Mouse (Mus musculus) embryo, embryonic 11.5 days (tissue): ENCODE measurements around the gene Zdhhc21.

Source experiments
- DNase-seq: peaks from one replicate; pipeline ENCODE4 v3.0.0-alpha.2; 2012; ENCODE audit warnings: low read depth, low spot score

Zdhhc21 gene

DNA sequence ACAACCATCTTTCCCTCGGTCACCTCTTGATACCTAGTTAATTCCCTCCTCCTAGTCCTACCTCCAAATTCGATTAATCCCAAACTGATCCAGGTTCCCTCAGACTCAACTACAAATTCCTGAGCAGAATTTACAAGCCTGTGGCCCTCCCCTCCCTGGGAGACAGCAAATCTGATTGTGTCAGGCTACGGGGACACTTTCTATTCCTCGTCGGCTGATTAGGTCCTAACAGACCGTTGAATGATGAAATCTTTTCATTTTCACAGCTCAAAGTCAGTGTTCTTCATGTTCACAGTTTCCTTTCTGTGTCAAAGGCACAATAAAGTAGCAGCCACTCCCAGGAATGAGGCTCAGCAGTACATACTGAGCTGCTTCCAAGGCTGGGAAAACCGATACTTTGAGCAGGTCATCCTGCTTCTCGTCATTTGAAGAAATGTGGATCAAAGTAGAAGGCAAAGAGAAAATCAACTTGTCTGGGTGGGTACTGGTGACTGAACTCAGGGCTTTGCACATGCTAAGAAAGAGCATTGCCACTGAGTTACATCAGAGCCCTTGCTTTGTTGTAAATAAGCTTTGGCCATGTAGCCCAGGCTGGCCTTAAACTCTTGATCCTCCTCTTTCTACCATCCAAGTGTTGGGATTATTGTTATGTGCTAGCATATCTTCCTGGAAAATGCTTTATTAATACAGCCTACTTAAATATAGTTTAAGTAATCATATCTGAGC is 5.4 kb upstream of the Zdhhc21 start:
- DNase-seq, result no peak

DNA sequence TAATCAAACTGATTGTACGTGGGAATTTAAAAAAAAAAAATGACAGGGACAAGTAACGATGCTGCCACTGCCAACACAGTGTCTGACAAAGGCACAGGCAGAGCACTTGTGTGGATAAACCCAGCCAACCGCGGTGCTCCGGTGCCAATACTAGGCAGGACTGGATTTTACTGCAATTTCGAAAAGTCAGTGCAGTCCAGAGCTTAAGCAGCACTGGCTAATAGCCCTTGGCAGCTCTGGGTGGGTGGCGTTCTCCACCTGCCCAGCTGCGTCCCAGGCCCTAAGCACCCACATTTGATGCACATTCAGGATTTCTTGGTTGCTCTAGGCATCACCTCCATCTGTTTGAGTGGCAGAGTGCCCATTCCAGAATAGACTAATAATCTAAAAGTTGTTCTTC is 3.6 kb upstream of the Zdhhc21 start:
- no peak for DNase-seq

- no peak for DNase-seq
Measured at GRCm38 (mm10) chr4:82861451-82861850, 1.7 kb upstream of the Zdhhc21 start.

- no peak for DNase-seq
Measured at GRCm38 (mm10) chr4:82860566-82860965, 808 bp upstream of the Zdhhc21 start.

DNA sequence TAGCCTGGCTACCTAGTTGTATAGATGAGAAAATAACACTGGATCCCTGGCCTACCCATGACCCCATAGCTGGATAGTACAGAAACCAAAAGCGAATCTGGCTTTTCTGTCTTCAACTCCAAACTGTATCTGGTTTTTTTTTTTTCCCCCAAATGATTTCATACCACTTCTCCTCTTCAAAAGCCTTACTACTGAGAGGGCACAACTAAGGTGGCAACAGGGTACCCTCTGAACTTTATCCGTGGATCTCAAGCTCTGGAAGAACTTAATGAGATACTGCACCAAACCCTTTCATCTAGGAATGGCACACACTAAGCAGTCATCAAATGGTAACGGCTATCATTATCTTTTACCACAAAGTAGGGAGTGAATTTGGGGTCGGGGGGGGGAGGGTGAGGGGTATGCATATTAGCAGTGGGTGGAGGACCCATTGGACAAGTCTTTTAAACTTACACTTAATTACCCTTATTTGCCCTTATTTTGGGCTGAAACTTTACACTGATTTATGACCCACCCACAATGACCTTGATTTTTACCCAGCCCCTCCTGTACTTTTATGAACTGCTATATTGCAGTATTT is 1.2 kb downstream of the Zdhhc21 start:
- no peak for DNase-seq

DNA sequence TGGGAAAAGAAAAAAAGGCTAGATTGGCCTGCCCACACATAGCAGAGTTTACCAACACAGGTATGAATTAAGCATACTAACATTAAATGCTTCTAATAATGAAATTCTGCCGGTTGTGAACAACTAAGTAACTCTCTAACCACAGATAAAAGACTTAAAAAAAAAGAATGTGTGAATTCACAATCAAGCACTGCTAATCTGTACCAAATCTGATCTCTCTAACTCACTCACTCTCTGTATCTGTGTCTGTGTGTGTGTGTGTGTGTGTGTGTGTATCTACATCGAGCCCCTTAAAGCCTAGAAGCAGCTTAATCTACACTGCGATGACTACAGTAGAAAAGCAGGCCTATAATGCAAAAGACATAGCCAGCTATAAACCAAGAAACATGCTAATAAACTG is 2.8 kb downstream of the Zdhhc21 start:
- DNase-seq, result no peak

DNA sequence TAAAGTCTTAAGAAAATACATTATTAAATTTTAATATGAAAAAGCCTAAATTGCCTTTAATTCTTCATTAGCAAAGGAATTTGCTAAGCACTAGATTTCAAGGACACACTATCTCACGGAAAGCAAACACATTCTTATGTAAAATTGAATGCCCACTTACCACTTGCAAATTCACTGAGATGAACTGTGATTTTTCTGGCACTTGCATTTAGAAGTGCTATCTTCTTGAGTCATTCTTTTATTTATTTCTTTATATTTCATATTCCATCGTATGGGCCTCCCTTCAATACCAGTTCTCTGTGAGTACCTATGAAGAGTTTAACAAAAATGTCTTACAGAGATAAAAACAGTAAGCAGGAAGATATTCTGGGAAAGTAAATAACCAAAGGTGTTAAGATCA is 5.9 kb downstream of the Zdhhc21 start:
- DNase-seq, result no peak

DNA sequence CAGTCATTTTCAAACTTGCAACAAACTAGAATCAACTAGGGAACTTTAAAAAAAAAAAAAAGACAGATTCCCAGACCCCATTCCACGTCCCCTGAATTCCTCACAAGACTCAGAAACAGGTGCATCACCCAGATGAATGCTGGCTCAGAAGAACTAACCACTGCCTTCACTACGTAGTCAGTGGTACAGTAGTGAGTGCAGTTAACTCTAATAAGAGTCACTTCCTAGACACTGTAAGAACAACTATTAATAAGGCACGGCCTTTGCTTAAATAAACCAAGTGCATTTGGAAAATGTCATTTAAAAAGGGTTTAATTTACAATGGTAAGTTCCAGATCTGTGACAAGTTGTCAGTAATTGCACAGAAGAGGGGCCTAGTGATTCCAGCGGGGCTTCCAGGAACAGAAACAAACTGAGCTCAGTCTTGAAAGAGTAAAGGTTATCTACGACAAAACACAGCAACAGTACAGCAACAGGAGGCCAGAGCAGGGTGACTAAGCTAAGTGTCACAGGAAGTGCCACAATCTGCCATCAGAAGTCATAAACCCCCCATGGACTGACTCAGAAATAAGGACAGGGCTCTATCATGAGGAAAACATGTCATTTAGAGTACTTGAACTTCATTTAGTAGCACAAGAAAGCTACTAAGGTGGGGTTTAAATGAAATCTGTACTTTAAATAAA is 11.1 kb downstream of the Zdhhc21 start:
- no peak for DNase-seq

DNA sequence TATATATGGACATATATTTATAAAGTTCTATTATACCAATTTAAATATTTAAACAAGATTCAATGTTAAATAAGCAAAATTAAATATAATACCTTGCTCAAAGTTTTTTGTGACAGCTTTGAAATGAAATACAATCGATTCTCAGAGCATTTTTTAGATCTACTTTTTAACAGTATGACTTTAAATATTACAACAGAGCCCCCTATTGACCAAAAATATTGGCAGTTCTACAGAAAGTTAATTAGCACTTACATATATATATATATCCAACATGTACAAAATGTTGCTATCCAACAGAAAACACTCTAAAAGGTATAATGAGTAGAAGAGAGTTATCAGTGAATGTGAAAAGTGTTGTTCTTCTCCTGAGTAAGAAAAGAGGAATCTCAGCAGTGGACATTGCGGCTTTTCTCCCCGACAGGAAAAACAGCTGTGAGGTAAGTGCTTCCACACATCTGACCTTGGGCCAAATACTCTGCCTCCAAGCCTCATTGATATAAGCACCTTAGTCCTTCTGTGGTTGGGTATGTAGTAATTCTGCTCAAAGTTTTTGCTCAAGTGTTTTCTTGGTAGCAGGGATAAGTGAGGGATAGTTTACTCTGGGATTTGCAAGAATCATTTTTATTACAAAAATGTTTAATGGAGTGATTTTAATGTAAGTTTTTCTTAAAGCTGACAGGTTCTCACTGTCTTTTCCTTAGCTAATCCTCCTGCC is 22.1 kb downstream of the Zdhhc21 start:
- DNase-seq, result no peak

GRCm38 (mm10) chr4:82831155-82831554 is 28.6 kb downstream of the Zdhhc21 start:
- DNase-seq, result no peak

- no peak for DNase-seq
Measured at GRCm38 (mm10) chr4:82829429-82829828, 30.3 kb downstream of the Zdhhc21 start.

DNA sequence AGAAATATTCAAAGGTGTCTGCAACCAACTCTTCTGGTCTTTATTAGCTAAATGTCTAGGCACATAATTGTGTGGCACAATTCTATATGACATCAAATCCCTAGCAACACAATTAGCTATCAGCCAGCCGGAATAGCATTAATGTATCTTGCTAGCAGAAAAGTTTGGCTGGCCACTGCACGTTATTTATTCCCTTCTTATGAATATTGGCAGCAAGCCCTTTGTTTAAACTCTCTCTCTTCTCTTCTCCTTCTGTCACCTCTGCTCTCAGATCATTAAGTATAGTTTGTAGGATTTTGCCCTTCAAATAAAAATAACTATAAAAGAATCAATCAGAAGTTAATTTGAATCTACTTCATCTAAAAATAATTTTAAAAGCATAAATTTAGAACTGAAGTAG is 32.8 kb downstream of the Zdhhc21 start:
- no peak for DNase-seq

DNA sequence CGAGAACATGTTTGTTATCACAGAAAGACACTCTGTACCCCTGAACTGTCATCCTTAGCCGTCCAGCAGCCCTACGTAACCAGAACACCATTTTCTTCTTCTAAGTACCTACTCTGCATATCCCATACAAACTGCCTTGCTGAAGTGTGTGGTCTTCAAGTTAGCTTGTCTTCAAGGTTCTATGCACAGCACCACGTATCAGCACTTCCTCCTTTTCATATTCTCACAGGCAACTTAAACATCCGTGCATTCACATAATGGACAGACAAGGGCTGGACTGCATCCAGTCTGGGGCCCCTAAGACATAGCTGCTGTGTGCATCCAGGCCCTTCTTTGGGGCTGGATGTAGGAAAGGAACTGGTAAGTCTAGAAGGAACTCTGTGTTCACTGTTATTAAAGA is 41.9 kb downstream of the Zdhhc21 start:
- no peak for DNase-seq

DNA sequence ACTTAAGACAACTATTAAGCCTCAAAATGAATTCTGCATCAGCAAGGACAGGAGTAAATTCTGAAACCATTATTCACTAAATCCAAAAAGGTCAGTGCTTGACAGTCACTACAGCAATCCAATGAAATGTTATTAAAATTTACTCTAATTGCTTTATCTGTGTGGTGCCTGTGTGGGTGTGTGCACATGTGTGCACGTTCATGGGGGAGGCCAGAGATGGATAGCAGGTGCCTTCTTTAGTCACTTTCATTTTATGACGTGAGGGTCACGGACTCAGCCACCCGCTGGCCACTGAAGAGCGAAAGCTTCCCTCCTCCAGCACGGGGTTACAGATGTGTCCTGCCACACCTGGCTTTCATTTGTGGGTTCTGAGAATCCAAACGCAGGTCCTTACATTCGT is 43.4 kb downstream of the Zdhhc21 start:
- no peak for DNase-seq

DNA sequence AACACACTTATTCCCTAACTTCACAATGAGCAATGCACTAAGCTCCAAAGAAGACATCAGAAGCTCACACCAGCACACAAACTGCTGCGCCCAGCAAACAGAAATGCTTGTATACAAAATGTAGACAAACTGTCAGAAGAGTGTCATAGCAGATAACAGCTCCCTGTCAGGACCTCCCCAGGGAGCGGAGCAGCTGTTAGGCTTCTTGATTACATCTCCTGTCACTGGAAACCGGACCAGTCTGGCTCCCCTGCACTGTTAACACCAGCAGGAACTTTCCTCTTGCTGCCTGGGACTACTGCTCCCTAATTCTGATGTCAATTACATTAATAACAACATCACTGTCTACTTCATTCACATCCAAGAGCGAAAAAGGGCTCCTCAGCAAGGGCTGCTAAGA is 44.5 kb downstream of the Zdhhc21 start:
- DNase-seq, result no peak

- no peak for DNase-seq
Measured at GRCm38 (mm10) chr4:82813356-82813755, 46.4 kb downstream of the Zdhhc21 start.

- DNase-seq, result no peak
Measured at GRCm38 (mm10) chr4:82807811-82808210, 51.9 kb downstream of the Zdhhc21 start.

DNA sequence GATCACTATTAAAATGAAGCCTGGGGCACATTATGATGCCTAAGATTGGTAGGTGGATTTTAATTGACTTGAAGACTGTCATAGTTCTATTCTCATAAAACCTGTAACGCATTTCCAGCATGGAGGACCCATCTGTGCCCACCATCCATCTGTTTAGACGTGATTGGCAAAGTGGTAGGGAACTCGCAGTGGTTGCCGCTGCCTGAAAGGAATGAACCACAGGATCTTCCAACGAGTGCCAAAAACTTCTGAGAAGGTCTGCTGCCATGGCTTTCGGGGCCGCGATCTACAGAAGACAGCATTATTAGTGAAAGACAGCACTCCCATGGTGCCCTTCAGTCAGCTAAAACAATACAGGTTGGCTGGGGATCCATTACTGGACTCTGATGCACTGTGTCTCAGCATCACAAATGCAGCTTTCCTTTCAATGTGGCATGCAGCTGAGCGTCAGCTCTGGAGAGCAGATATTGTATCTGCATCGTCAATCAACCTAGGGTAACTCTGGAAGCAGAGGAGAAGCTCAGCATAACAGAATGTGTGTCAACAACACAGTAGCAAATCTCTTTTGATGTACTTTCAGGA is 53.5 kb downstream of the Zdhhc21 start:
- no peak for DNase-seq

DNA sequence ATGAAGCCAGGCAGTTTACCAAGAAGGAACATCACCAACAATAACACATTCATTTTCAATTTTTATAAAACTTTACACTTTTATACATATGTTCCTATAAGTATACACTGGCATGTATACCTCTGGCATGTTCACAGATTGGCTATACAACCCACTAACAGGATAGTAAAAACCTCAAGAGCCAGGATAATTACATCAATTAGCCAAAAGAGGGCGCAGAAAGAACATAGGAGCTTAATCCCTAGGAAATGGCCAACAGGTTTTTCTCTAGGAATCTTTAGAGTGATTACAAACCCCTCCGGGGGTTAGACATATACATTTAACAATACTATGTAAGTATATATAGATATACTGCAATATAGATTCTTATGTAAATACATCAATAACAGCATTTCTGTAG is 55.7 kb downstream of the Zdhhc21 start:
- no peak for DNase-seq

GRCm38 (mm10) chr4:82793608-82794007 is 66.2 kb downstream of the Zdhhc21 start:
- DNase-seq, result no peak

DNA sequence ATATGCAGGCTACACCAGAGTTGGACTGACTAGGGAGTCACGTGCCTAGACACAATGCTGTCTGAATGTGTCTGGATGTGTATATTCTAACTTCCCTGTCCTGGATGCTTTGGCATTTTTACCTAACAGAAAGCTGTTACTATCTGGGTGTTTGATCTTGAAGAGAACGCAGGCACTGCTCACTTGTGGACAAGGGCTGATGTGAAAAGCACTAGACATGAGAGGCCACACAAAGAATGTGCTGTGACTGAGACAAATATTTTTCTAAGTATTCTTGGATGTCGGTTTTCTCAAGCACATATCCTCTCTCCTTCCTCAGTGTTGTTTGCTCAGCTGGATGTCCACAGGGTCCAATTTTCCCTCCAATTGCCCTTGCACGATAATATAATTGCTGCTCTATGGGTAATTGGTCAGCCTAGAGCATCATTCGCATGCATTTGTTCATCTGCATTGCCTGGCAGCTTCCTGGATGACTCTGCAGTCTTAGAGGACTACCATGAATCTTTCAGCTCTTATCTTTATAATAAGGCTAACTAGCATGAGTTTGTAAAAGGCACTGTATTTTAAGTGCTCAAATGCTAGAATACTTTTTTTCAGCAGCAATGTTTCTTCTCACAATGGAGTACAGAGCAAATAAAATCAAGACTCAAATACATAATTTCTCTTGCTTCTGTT is 66.7 kb downstream of the Zdhhc21 start:
- DNase-seq, result no peak
